Comparison of ENCODE assay signal across 14 mouse cellular contexts in genomic region chr14:76932890-76933289, GRCm38 (mm10).
"Had no signal": no experiment of that assay in that cellular context is flagged by ENCODE, and none has a peak within 500 bp of the region (broad histone marks: within the 10 kb centered on the region; RNA-seq: fewer than 3 reads in every experiment).

No protein-coding gene starts in this region.

- H3K4me2 ChIP-seq: hindbrain, embryonic 15.5 days; limb, embryonic 12.5 days; liver, embryonic 13.5 days; neural tube, embryonic 12.5 days had no signal

- H3K9ac ChIP-seq: hindbrain, embryonic 15.5 days; limb, embryonic 12.5 days; liver, embryonic 13.5 days; liver, postnatal 0 days; neural tube, embryonic 12.5 days had no signal

- DNase-seq: liver; liver, embryonic 13.5 days; liver, postnatal 0 days; lung, postnatal 36 days; midbrain, embryonic 14.5 days; spleen, adult 18-20 months; thymus, adult 18-20 months; thymus, postnatal 25 days had no signal

- ATAC-seq: inflammation-experienced regulatory T-cells, adult 6 months; intestine, postnatal 0 days; liver, postnatal 0 days had no signal

- H3K36me3 ChIP-seq: hindbrain, embryonic 15.5 days; limb, embryonic 12.5 days; liver, embryonic 13.5 days; neural tube, embryonic 12.5 days had no signal

- H3K27ac ChIP-seq: hindbrain, embryonic 15.5 days; layer of hippocampus, adult 2 months; limb, embryonic 12.5 days; liver, embryonic 13.5 days; neural tube, embryonic 12.5 days had no signal

- H3K4me3 ChIP-seq: hindbrain, embryonic 15.5 days; layer of hippocampus, adult 2 months; limb, embryonic 12.5 days; liver, embryonic 13.5 days; neural tube, embryonic 12.5 days had no signal

- H3K9me3 ChIP-seq: hindbrain, embryonic 15.5 days; limb, embryonic 12.5 days; liver, embryonic 13.5 days; neural tube, embryonic 12.5 days had no signal

- H3K4me1 ChIP-seq: hindbrain, embryonic 15.5 days; liver, embryonic 13.5 days; neural tube, embryonic 12.5 days had no signal

- H3K27me3 ChIP-seq: hindbrain, embryonic 15.5 days; limb, embryonic 12.5 days; liver, embryonic 13.5 days; neural tube, embryonic 12.5 days had no signal
